Mouse (Mus musculus) E14TG2a.4 (cell line): ENCODE measurements around the gene Helz.

Experiments used
- CTCF ChIP-seq: conservative IDR thresholded peaks from 2 replicates; pipeline ENCODE4 v1.5.1; 2014; ENCODE audit warnings: low read length
- NANOG ChIP-seq: IDR thresholded peaks from 2 replicates; pipeline ENCODE4 v1.6.1; 2014; ENCODE audit warnings: borderline replicate concordance, low read length, mixed read lengths
- POU5F1 ChIP-seq: IDR thresholded peaks from 2 replicates; pipeline ENCODE4 v1.6.1; 2014; ENCODE audit warnings: low read length, borderline replicate concordance

DNA sequence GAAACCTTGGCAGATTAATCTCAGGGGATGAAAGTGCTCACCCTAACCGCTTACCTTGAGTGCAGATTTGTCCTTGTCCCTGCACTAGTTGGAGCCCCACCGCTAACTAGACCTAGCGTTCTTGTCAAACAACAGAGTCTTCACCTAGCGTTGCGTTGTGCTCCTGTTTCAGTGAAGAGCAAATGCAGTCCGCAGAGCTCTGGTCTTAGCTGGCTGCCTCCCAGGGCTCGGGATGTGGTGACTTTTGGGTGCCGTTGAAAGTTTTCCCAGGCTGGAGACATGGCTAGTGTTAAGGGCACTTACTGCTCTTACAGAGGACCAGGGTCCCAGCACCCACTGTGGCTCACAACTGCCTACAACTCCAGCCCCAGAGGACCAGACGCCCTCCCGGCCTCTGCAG lies 127.5 kb downstream of the Helz start:
- TF ChIP-seq CTCF: no peak
- no peak for TF ChIP-seq POU5F1
- TF ChIP-seq NANOG: no peak
